Mouse (Mus musculus) MEL (cell line): Measurements from ENCODE around the gene Cyp2e1. TPM values are rescaled to one million over a fixed set of nuclear protein-coding genes. Genes with fewer than 3 reads are reported as not detected.

Experiments
- DNase-seq: peaks from one replicate; pipeline ENCODE4 v3.0.0; 2011; ENCODE audit warnings: low read depth, low spot score
- H3K27ac ChIP-seq: 2 replicates; pipeline ENCODE4 v1.5.1; 2012; ENCODE audit warnings: low read depth, mild to moderate bottlenecking, control low read depth, low read length, moderate library complexity; ENCODE audit not compliant: control insufficient read depth
- H3K27me3 ChIP-seq, 2 experiments: fragments of 150-350 bp in 1 of 2; sonication (generic) in 1 of 2; 2 replicates each; pipeline ENCODE4 v1.6.1; 2012; ENCODE audit warnings: low read length in 2 of 2, mild to moderate bottlenecking in 2 of 2, improper control_type of control experiment in 1 of 2, moderate library complexity in 1 of 2; ENCODE audit not compliant: insufficient read depth in 2 of 2, control insufficient read depth in 1 of 2
- H3K36me3 ChIP-seq, 2 experiments: 2 replicates each; pipeline ENCODE4 v1.6.1; 2012 to 2014; ENCODE audit warnings: low read length in 2 of 2, improper control_type of control experiment in 1 of 2, inconsistent platforms in 1 of 2, mild to moderate bottlenecking in 1 of 2; ENCODE audit not compliant: insufficient read depth in 2 of 2, control insufficient read depth in 1 of 2
- H3K4me1 ChIP-seq, 2 experiments: fragments of 150-350 bp in 1 of 2; sonication (generic) in 1 of 2; 2 replicates each; pipeline ENCODE4 v1.6.1; 2012; ENCODE audit warnings: low read length in 2 of 2, improper control_type of control experiment in 1 of 2, mild to moderate bottlenecking in 1 of 2; ENCODE audit not compliant: insufficient read depth in 2 of 2, control insufficient read depth in 1 of 2
- H3K4me3 ChIP-seq, 2 experiments: fragments of 150-350 bp in 1 of 2; sonication (generic) in 1 of 2; 2 replicates each; pipeline ENCODE4 v1.5.1; 2012; ENCODE audit warnings: low read depth in 2 of 2, low read length in 2 of 2, mild to moderate bottlenecking in 2 of 2, moderate library complexity in 2 of 2, control low read depth in 1 of 2, improper control_type of control experiment in 1 of 2; ENCODE audit not compliant: control insufficient read depth in 1 of 2, insufficient read depth in 1 of 2
- H3K79me2 ChIP-seq: 2 replicates; pipeline ENCODE4 v1.6.1; 2012; ENCODE audit warnings: mild to moderate bottlenecking, low read length, moderate library complexity; ENCODE audit not compliant: control insufficient read depth, poor library complexity, insufficient read depth
- H3K9ac ChIP-seq: 2 replicates; pipeline ENCODE4 v1.6.1; 2012; ENCODE audit warnings: low read depth, mild to moderate bottlenecking, control low read depth, low read length, moderate library complexity; ENCODE audit not compliant: control insufficient read depth, poor library complexity, severe bottlenecking
- H3K9me3 ChIP-seq: fragments of 150-350 bp; sonication (generic); replicated peaks from 2 replicates; pipeline ENCODE4 v1.6.1; 2012; ENCODE audit warnings: mild to moderate bottlenecking, low read length, improper control_type of control experiment, moderate library complexity; ENCODE audit not compliant: insufficient read depth
- CHD1 ChIP-seq: IDR thresholded peaks from 2 replicates; pipeline ENCODE4 v1.6.1; 2012; ENCODE audit warnings: low read depth, mild to moderate bottlenecking, inconsistent platforms, low read length, improper control_type of control experiment
- E2F4 ChIP-seq: IDR thresholded peaks from 2 replicates; pipeline ENCODE4 v1.6.1; 2011; ENCODE audit warnings: low read depth, low read length, improper control_type of control experiment, borderline replicate concordance
- GABPA ChIP-seq: IDR thresholded peaks from 2 replicates; pipeline ENCODE4 v1.6.1; 2012; ENCODE audit warnings: low read depth, mild to moderate bottlenecking, inconsistent platforms, low read length, improper control_type of control experiment, moderate library complexity
- GATA1 ChIP-seq: IDR thresholded peaks from 2 replicates; pipeline ENCODE4 v1.6.1; 2011; ENCODE audit warnings: low read depth, low read length, improper control_type of control experiment
- HCFC1 ChIP-seq: IDR thresholded peaks from 2 replicates; pipeline ENCODE4 v1.6.1; 2012; ENCODE audit warnings: low read depth, mild to moderate bottlenecking, inconsistent platforms, low read length, improper control_type of control experiment, moderate library complexity
- JUND ChIP-seq: IDR thresholded peaks from 2 replicates; pipeline ENCODE4 v1.6.1; 2011; ENCODE audit warnings: low read depth, mild to moderate bottlenecking, improper control_type of control experiment, low read length
- MAFK ChIP-seq: IDR thresholded peaks from 2 replicates; pipeline ENCODE4 v1.6.1; 2011; ENCODE audit warnings: low read depth, mild to moderate bottlenecking, low read length, improper control_type of control experiment, borderline replicate concordance
- MXI1 ChIP-seq: IDR thresholded peaks from 2 replicates; pipeline ENCODE4 v1.6.1; 2011; ENCODE audit warnings: mild to moderate bottlenecking, low read depth, low read length, improper control_type of control experiment
- MYB ChIP-seq: IDR thresholded peaks from 2 replicates; pipeline ENCODE4 v1.6.1; 2011; ENCODE audit warnings: mild to moderate bottlenecking, low read depth, low read length, improper control_type of control experiment
- MYC ChIP-seq: IDR thresholded peaks from 2 replicates; pipeline ENCODE4 v1.6.1; 2011; ENCODE audit warnings: low read depth, mild to moderate bottlenecking, low read length, improper control_type of control experiment, moderate library complexity
- NRF1 ChIP-seq: IDR thresholded peaks from 2 replicates; pipeline ENCODE4 v1.6.1; 2014; ENCODE audit warnings: low read depth, mild to moderate bottlenecking, inconsistent platforms, low read length, improper control_type of control experiment, moderate library complexity; ENCODE audit not compliant: poor library complexity, insufficient read depth, severe bottlenecking
- RAD21 ChIP-seq: IDR thresholded peaks from 2 replicates; pipeline ENCODE4 v1.6.1; 2011; ENCODE audit warnings: mild to moderate bottlenecking, low read depth, low read length, improper control_type of control experiment
- SMC3 ChIP-seq: IDR thresholded peaks from 2 replicates; pipeline ENCODE4 v1.6.1; 2011; ENCODE audit warnings: low read depth, low read length, improper control_type of control experiment
- TAL1 ChIP-seq: IDR thresholded peaks from 2 replicates; pipeline ENCODE4 v1.6.1; 2012; ENCODE audit warnings: mild to moderate bottlenecking, inconsistent platforms, low read length, moderate library complexity, mixed read lengths
- TBP ChIP-seq: IDR thresholded peaks from 2 replicates; pipeline ENCODE4 v1.8.0; 2011; ENCODE audit warnings: low read depth, low read length, improper control_type of control experiment
- UBTF ChIP-seq: IDR thresholded peaks from 2 replicates; pipeline ENCODE4 v1.6.1; 2012; ENCODE audit warnings: low read depth, mild to moderate bottlenecking, inconsistent platforms, low read length, improper control_type of control experiment, moderate library complexity, borderline replicate concordance; ENCODE audit not compliant: insufficient read depth
- USF1 ChIP-seq: IDR thresholded peaks from 2 replicates; pipeline ENCODE4 v1.6.1; 2014; ENCODE audit warnings: low read depth, mild to moderate bottlenecking, inconsistent platforms, low read length, improper control_type of control experiment, moderate library complexity
- ZKSCAN1 ChIP-seq: IDR thresholded peaks from 2 replicates; pipeline ENCODE4 v1.6.1; 2012; ENCODE audit warnings: low read depth, mild to moderate bottlenecking, inconsistent platforms, low read length, improper control_type of control experiment, moderate library complexity
- ZNF384 ChIP-seq: IDR thresholded peaks from 2 replicates; pipeline ENCODE4 v1.6.1; 2012; ENCODE audit warnings: low read depth, mild to moderate bottlenecking, inconsistent platforms, low read length, improper control_type of control experiment
- polyA plus RNA-seq, 2 experiments: library from polyadenylated mRNA; stranded (reverse) in 1 of 2; unstranded in 1 of 2; fragments of >175 nt in 1 of 2; fragments of >200 nt in 1 of 2; gene quantifications; 2 replicates each; pipeline versions ENCODE4 v1.2.1 to v1.2.4; 2012; ENCODE audit warnings: low replicate concordance in 2 of 2, low read depth in 1 of 2; ENCODE audit not compliant: insufficient read length in 2 of 2, insufficient read depth in 1 of 2, missing spikeins in 1 of 2
- total RNA-seq: library from RNA; depleted of rRNA; stranded (reverse); fragments of 300-350 nt; gene quantifications from 2 replicates; pipeline ENCODE4 v1.2.3, GENCODE M21; 2012

The Cyp2e1 gene
- total and polyA plus RNA-seq, 3 experiments, result not detected

DNA sequence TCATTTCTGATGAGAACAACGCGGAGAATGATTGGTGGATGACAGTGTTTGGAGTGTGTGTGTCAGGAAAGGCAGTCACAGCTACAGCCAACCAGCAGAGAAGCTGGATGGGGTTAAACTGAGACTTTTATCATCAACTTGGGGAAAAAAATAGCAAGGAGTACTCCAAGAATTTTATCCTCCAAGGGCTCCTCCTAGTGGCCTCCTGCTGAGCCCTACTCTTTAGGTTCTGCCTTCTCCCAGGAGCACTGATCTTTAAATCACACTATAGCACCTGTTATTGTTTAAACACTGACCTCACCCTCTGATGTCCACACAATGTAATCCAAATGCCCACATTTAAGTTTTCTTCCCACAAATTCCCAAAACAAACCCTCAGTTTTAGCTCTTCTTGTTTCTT is 30.4 kb upstream of the Cyp2e1 start:
- no peak for DNase-seq
- H3K9ac ChIP-seq, result no peak overlapping the region
- H3K4me3 ChIP-seq, result no peak overlapping the region
- H3K4me1 ChIP-seq, result no peaks in the 10 kb centered on the region
- no peaks in the 10 kb centered on the region for H3K27me3 ChIP-seq
- H3K9me3 ChIP-seq, result no peaks in the 10 kb centered on the region
- no peak for TF ChIP-seq GABPA
- no peak for TF ChIP-seq TBP
- TF ChIP-seq RAD21, result no peak
- TF ChIP-seq NRF1, result no peak
- no peak for TF ChIP-seq JUND
- TF ChIP-seq MAFK, result no peak
- TF ChIP-seq TAL1, result no peak
- no peak for TF ChIP-seq USF1
- TF ChIP-seq HCFC1, result no peak
- no peak for TF ChIP-seq ZNF384
- no peak for TF ChIP-seq MYC
- TF ChIP-seq ZKSCAN1, result no peak
- H3K79me2 ChIP-seq, result no peaks in the 10 kb centered on the region
- H3K36me3 ChIP-seq, result no peaks in the 10 kb centered on the region
- H3K27ac ChIP-seq, result no peak overlapping the region

DNA sequence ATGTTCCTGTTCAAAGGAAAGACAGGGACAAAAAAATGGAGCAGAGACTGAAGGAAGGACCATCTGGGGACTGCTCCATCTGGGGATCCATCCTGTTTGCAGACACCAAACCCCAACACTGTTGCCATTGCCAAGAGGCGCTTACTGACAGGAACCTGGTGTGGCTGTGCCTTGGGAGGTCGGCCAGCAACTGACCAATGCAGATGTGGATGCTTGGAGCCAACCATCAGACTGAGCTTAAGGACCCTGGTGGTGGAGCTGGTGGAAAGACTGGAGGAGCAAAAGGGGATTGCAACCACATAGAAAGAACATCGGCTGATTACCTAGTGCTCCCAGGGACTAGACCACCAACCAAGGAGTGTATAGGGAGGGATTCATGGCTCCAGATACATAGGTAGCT is 16.1 kb upstream of the Cyp2e1 start:
- no peak for TF ChIP-seq MYB
- no peak for TF ChIP-seq MXI1
- no peak for TF ChIP-seq UBTF
- no peak for TF ChIP-seq CHD1
- no peak for TF ChIP-seq SMC3
- TF ChIP-seq E2F4, result no peak
- TF ChIP-seq GATA1, result no peak
- TF ChIP-seq, all 39 proteins: peak for 0
- Histone ChIP-seq H3K36me3 (no peaks in the 10 kb centered on the region), H3K27ac (no peak overlapping the region), H3K9me3 (no peaks in the 10 kb centered on the region), H3K79me2 (no peaks in the 10 kb centered on the region), H3K9ac (no peak overlapping the region), H3K27me3 (no peaks in the 10 kb centered on the region), H3K4me3 (no peak overlapping the region), H3K4me1 (no peaks in the 10 kb centered on the region)
- DNase-seq, result no peak
